ENCODE assay signal across 9 mouse cellular contexts in the genomic region with DNA sequence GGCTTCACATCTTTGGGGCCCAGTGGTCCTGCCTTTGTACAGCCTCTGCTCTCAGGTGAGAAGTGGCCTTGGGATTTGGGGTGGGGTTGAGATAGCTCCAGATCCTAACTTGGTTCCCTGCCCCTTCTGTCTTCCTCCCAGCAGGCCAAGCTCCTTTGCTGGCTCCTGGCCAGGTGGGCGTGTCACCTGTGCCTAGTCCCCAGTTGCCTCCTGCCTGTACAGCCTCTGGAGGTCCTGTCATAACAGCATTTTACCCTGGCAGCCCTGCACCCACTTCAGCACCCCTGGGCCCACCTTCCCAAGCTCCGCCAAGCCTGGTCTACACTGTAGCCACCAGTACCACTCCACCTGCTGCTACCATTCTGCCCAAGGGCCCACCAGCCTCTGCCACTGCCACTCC. TPM values are rescaled to one million over a fixed set of nuclear protein-coding genes. Genes with fewer than 3 reads are reported as not detected.
DNase-seq lines count a peak whose midpoint lies in the region; ATAC-seq and TF ChIP-seq lines count a peak whose summit lies in the region.
"Had no signal": no experiment of that assay in that cellular context is flagged by ENCODE, and none has a peak within 500 bp of the region (broad histone marks: within the 10 kb centered on the region; RNA-seq: fewer than 3 reads in every experiment).

No protein-coding gene starts in this region.

- no peaks in the 10 kb centered on the region for H3K4me1 ChIP-seq in liver, postnatal 0 days (ENCODE audit: insufficient read depth)
- H3K4me1 ChIP-seq in liver, embryonic 12.5 days, result peaks cover 5% of the 10 kb centered on the region; the same call in 1 of the 2 replicates

- DNase-seq in adrenal gland, adult (ENCODE audit: inconsistent age in 2 of 2, low spot score in 1 of 2), result peak; percentile 42 to 74
- DNase-seq in adrenal gland, adult 8-10 months, result no peak
- DNase-seq in liver, postnatal 0 days, result peak; percentile 72
- peak; percentile 50 to 65 for DNase-seq in cerebellum, postnatal 36 days
- peak; percentile 84 for DNase-seq in kidney, postnatal 10 days
- no peak for DNase-seq in layer of hippocampus, adult 2 months (ENCODE audit: low spot score in 2 of 2)

- no peaks in the 10 kb centered on the region for H3K9me3 ChIP-seq in liver, postnatal 0 days (ENCODE audit: low read length)
- 0 out of 2 replicates have a peak, but pooled peaks cover 4% of the 10 kb centered on the region for H3K9me3 ChIP-seq in liver, embryonic 12.5 days (replicated peaks)

- no peak overlapping the region for H3K27ac ChIP-seq in liver, postnatal 0 days (ENCODE audit: low read depth)
- H3K27ac ChIP-seq in liver, embryonic 12.5 days, result no peak overlapping the region
- H3K27ac ChIP-seq in layer of hippocampus, adult 2 months, result no peak overlapping the region

- 68% methylated on average over 2 of the region's 2 CpGs for WGBS in liver, postnatal 0 days (ENCODE audit: insufficient replicate concordance)
- WGBS in liver, embryonic 12.5 days (ENCODE audit: insufficient replicate concordance), result 83% methylated on average over 2 of the region's 2 CpGs

- H3K9ac ChIP-seq in liver, postnatal 0 days (replicated peaks), result no peak overlapping the region
- no peak overlapping the region for H3K9ac ChIP-seq in liver, embryonic 12.5 days

- TF ChIP-seq CTCF in liver, postnatal 0 days (IDR thresholded peaks at IDR 0.05; ENCODE audit: low read depth), result no peak
- TF ChIP-seq CTCF in layer of hippocampus, adult 2 months (conservative IDR thresholded peaks at IDR 0.05), result no peak

- ATAC-seq in liver, postnatal 0 days, result no peak
- ATAC-seq in liver, embryonic 12.5 days, result no peak
- no peak for ATAC-seq in erythroblast, adult 5-6 weeks (replicated peaks; ENCODE audit: low FRiP score, poor library complexity, severe bottlenecking)

- no peak overlapping the region for H3K4me2 ChIP-seq in liver, postnatal 0 days (ENCODE audit: low read depth, low read length)
- H3K4me2 ChIP-seq in liver, embryonic 12.5 days, result no peak overlapping the region

- no peak overlapping the region for H3K4me3 ChIP-seq in liver, postnatal 0 days (ENCODE audit: low read depth, low read length)
- H3K4me3 ChIP-seq in liver, embryonic 12.5 days, result no peak overlapping the region
- no peak overlapping the region for H3K4me3 ChIP-seq in layer of hippocampus, adult 2 months

- TF ChIP-seq EP300 in liver, postnatal 0 days (IDR thresholded peaks at IDR 0.05; ENCODE audit: low read depth), result no peak

- H3K27me3 ChIP-seq in liver, postnatal 0 days (ENCODE audit: insufficient read depth, low read length), result no peaks in the 10 kb centered on the region
- H3K27me3 ChIP-seq in liver, embryonic 12.5 days (replicated peaks), result no peaks in the 10 kb centered on the region

- peaks cover 80% of the 10 kb centered on the region for H3K36me3 ChIP-seq in liver, postnatal 0 days (replicated peaks; ENCODE audit: insufficient read depth, low read length)
- peaks cover 95% of the 10 kb centered on the region for H3K36me3 ChIP-seq in liver, embryonic 12.5 days

RNA-seq across cellular contexts. Expression of gene Pafah1b3, which starts 6.9 kb away (rescaled TPM):
- total RNA-seq in adrenal gland, adult 8-10 months (2022), result 10 to 100 TPM; 34.0 to 48.5 (median 42.5) TPM
- polyA plus RNA-seq in liver, postnatal 0 days (2015; fragmentation: Nextera tagmentation; extraction: Ambion mirVana), result 23.4 and 25.4 TPM in 2 replicates
- 44.1 and 51.0 TPM in 2 replicates for polyA plus RNA-seq in liver, embryonic 12.5 days (2016; fragmentation: Nextera tagmentation; extraction: Ambion mirVana)
- 10 to 100 TPM; 16.9 to 21.0 TPM for total RNA-seq in layer of hippocampus, adult 2 months (2021)
- 1.9 and 2.9 TPM in 2 replicates for total RNA-seq in erythroblast, adult 5-6 weeks (2015; ENCODE audit: low replicate concordance)
- 0.98 TPM in 1 of 2 replicates, not detected in the other for total RNA-seq in erythroblast, adult 5-6 weeks (2017; ENCODE audit: low replicate concordance)

RNA-seq across cellular contexts. Expression of gene Prr19, which starts 10.3 kb away (rescaled TPM):
- total RNA-seq in adrenal gland, adult 8-10 months (2022), result not detected
- not detected in 2 replicates for polyA plus RNA-seq in liver, postnatal 0 days (2015; fragmentation: Nextera tagmentation; extraction: Ambion mirVana)
- 0.10 and 0.14 TPM in 2 replicates for polyA plus RNA-seq in liver, embryonic 12.5 days (2016; fragmentation: Nextera tagmentation; extraction: Ambion mirVana)
- not detected for total RNA-seq in layer of hippocampus, adult 2 months (2021)
- not detected in 2 replicates for total RNA-seq in erythroblast, adult 5-6 weeks (2015; ENCODE audit: low replicate concordance)
- total RNA-seq in erythroblast, adult 5-6 weeks (2017; ENCODE audit: low replicate concordance), result not detected in 2 replicates
- total RNA-seq: layer of hippocampus, postnatal 36 days had no signal

RNA-seq across cellular contexts. Expression of gene Tmem145, which starts 15.0 kb away (rescaled TPM):
- 1 to 10 TPM; 1.8 to 4.8 (median 4.5) TPM for total RNA-seq in adrenal gland, adult 8-10 months (2022)
- not detected in 2 replicates for polyA plus RNA-seq in liver, postnatal 0 days (2015; fragmentation: Nextera tagmentation; extraction: Ambion mirVana)
- 0.14 TPM in 2 replicates for polyA plus RNA-seq in liver, embryonic 12.5 days (2016; fragmentation: Nextera tagmentation; extraction: Ambion mirVana)
- total RNA-seq in layer of hippocampus, adult 2 months (2021), result 10 to 100 TPM; 27.4 to 27.8 TPM
- not detected in 2 replicates for total RNA-seq in erythroblast, adult 5-6 weeks (2015; ENCODE audit: low replicate concordance)
- not detected in 2 replicates for total RNA-seq in erythroblast, adult 5-6 weeks (2017; ENCODE audit: low replicate concordance)

RNA-seq across cellular contexts. Expression of gene Cic, which starts 23.4 kb away (rescaled TPM):
- total RNA-seq in adrenal gland, adult 8-10 months (2022), result 100 to 1,000 TPM; 118 to 195 (median 151) TPM
- 8.9 and 9.7 TPM in 2 replicates for polyA plus RNA-seq in liver, postnatal 0 days (2015; fragmentation: Nextera tagmentation; extraction: Ambion mirVana)
- 17.0 TPM in 2 replicates for polyA plus RNA-seq in liver, embryonic 12.5 days (2016; fragmentation: Nextera tagmentation; extraction: Ambion mirVana)
- 100 to 1,000 TPM; 218 to 225 TPM for total RNA-seq in layer of hippocampus, adult 2 months (2021)
- 60.2 and 77.4 TPM in 2 replicates for total RNA-seq in erythroblast, adult 5-6 weeks (2015; ENCODE audit: low replicate concordance)
- total RNA-seq in erythroblast, adult 5-6 weeks (2017; ENCODE audit: low replicate concordance), result 15.3 and 26.6 TPM in 2 replicates

RNA-seq across cellular contexts. Expression of gene Megf8, which starts 26.1 kb away (rescaled TPM):
- 10 to 100 TPM; 62.4 to 82.4 (median 71.7) TPM for total RNA-seq in adrenal gland, adult 8-10 months (2022)
- 0.58 and 0.81 TPM in 2 replicates for polyA plus RNA-seq in liver, postnatal 0 days (2015; fragmentation: Nextera tagmentation; extraction: Ambion mirVana)
- polyA plus RNA-seq in liver, embryonic 12.5 days (2016; fragmentation: Nextera tagmentation; extraction: Ambion mirVana), result 2.6 TPM in 2 replicates
- 100 to 1,000 TPM in 1 of 2 experiments, 10 to 100 TPM in 1; 96.9 to 100 TPM for total RNA-seq in layer of hippocampus, adult 2 months (2021)
- total RNA-seq in erythroblast, adult 5-6 weeks (2015; ENCODE audit: low replicate concordance), result 0.19 and 0.42 TPM in 2 replicates
- total RNA-seq in erythroblast, adult 5-6 weeks (2017; ENCODE audit: low replicate concordance), result 0.14 TPM in 1 of 2 replicates, not detected in the other

Comparison
In these comparisons a context has a peak if more than half of its experiments do, and no peak if none do; other contexts are left out.
1. DNase-seq: peak in adrenal gland, adult (2 of 2), liver, postnatal 0 days (single experiment), cerebellum, postnatal 36 days (2 of 2) and kidney, postnatal 10 days (single experiment); none in adrenal gland, adult 8-10 months (single experiment) and layer of hippocampus, adult 2 months (0 of 2).
2. RNA of gene Pafah1b3, which starts 6.9 kb away (total RNA-seq): 34.0 to 48.5 TPM in adrenal gland, adult 8-10 months and 16.9 to 21.0 TPM in layer of hippocampus, adult 2 months; 0.98 to 2.9 TPM in erythroblast, adult 5-6 weeks; every median in the first group is over 4 times any median in the second.
3. RNA of gene Tmem145, which starts 15.0 kb away (total RNA-seq): 27.4 to 27.8 TPM in layer of hippocampus, adult 2 months; 1.8 to 4.8 TPM in adrenal gland, adult 8-10 months and not detected in erythroblast, adult 5-6 weeks; every median in the first group is over 4 times any median in the second.